Mouse (Mus musculus) midbrain, embryonic 12.5 days (tissue): ENCODE data around the gene Tet1. TPM values are rescaled to one million over a fixed set of nuclear protein-coding genes. Genes with fewer than 3 reads are reported as not detected.

Source experiments
- ATAC-seq: fragments of 200-750 bp; cut with Nextera tagmentation; 2 replicates; pipeline ENCODE4 v1.8.0; 2017; ENCODE audit warnings: low read depth, moderate TSS enrichment, moderate library complexity; ENCODE audit not compliant: low FRiP score
- H3K27ac ChIP-seq: fragments of 300-500 bp; sonication (generic); replicated peaks from 2 replicates; pipeline ENCODE4 v1.5.1; 2016; ENCODE audit warnings: mild to moderate bottlenecking
- H3K27me3 ChIP-seq: fragments of 300-500 bp; sonication (generic); 2 replicates; pipeline ENCODE4 v1.6.1; 2016; ENCODE audit warnings: mild to moderate bottlenecking
- H3K36me3 ChIP-seq: fragments of 300-500 bp; sonication (generic); 2 replicates; pipeline ENCODE4 v1.6.1; 2016
- H3K4me1 ChIP-seq: fragments of 300-500 bp; sonication (generic); 2 replicates; pipeline ENCODE4 v1.6.1; 2016
- H3K4me2 ChIP-seq: fragments of 300-500 bp; sonication (generic); replicated peaks from 2 replicates; pipeline ENCODE4 v1.6.1; 2016; ENCODE audit warnings: mild to moderate bottlenecking, moderate library complexity
- H3K4me3 ChIP-seq: fragments of 300-500 bp; sonication (generic); 2 replicates; pipeline ENCODE4 v1.5.1; 2016; ENCODE audit warnings: mild to moderate bottlenecking
- H3K9ac ChIP-seq: fragments of 300-500 bp; sonication (generic); replicated peaks from 2 replicates; pipeline ENCODE4 v1.6.1; 2016; ENCODE audit warnings: mild to moderate bottlenecking, moderate library complexity
- H3K9me3 ChIP-seq: fragments of 300-500 bp; sonication (generic); 2 replicates; pipeline ENCODE4 v1.6.1; 2016; ENCODE audit warnings: mild to moderate bottlenecking
- WGBS: fragments of 180-500 bp; shearing (Covaris S2); methylation state at CpG from one replicate; pipeline ENCODE4 v1.1.7; 2016; 5-methylcytosine and 5-hydroxymethylcytosine counted together
- polyA plus RNA-seq: library from polyadenylated mRNA; unstranded; fragments of >200 nt; fragmentation: Nextera tagmentation; extraction: Ambion mirVana; gene quantifications from 2 replicates; pipeline ENCODE4 v1.2.1, GENCODE M21; 2016

Tet1 gene
- polyA plus RNA-seq, 1 experiment from 2014 or later: 35.6 TPM

DNA sequence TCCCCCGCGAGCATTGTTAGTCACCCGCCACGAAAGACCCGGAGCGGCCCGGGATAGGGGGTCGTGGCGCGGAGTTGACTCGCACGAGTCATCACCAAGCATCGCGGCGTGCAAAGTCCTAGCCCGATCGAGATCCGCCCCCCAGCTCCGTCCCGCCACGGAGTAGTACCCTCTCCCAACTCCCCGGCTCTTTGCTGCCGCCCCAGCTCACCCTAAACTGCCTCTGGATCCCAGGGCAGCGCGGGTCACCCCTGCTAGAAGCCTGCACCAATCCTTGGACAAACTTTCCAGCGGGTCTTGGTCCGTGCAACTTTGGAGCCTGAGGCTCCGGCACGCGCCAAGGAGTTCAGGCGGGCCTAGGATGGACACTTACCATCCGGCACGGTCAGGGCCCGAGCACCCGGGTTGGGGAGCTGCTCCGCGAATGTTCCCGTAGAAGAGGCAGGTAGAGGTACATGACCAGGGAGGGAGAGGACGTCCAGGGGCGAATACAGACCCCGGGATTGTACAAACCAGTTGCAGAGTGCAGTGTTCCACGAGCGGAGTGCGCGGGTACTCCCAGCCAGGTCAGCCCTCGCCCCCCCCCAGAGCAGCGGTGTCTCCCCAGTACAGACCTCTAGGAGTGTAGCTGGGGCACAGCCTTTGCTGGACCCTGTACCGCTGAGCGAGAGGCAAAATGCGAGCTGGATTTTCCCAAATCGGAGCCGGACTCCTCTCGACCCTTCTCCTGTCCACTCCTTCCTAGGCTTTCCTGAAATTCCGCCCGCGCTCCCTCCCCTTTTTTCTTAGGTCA lies 21.8 kb downstream of the Tet1 start:
- under 1% methylated on average over 56 of the region's 56 CpGs for WGBS
- no peaks in the 10 kb centered on the region for H3K9me3 ChIP-seq
- H3K36me3 ChIP-seq: no peaks in the 10 kb centered on the region
- H3K4me1 ChIP-seq: peaks cover 6% of the 10 kb centered on the region
- H3K27ac ChIP-seq: no peak overlapping the region
- H3K9ac ChIP-seq: peak overlapping the region; percentile 55
- H3K4me2 ChIP-seq: peak overlapping the region; percentile 85
- ATAC-seq: peak; percentile 80
- peak overlapping the region; percentile 57 for H3K4me3 ChIP-seq
- peaks cover 10% of the 10 kb centered on the region; the same call in 1 of the 2 replicates for H3K27me3 ChIP-seq

DNA sequence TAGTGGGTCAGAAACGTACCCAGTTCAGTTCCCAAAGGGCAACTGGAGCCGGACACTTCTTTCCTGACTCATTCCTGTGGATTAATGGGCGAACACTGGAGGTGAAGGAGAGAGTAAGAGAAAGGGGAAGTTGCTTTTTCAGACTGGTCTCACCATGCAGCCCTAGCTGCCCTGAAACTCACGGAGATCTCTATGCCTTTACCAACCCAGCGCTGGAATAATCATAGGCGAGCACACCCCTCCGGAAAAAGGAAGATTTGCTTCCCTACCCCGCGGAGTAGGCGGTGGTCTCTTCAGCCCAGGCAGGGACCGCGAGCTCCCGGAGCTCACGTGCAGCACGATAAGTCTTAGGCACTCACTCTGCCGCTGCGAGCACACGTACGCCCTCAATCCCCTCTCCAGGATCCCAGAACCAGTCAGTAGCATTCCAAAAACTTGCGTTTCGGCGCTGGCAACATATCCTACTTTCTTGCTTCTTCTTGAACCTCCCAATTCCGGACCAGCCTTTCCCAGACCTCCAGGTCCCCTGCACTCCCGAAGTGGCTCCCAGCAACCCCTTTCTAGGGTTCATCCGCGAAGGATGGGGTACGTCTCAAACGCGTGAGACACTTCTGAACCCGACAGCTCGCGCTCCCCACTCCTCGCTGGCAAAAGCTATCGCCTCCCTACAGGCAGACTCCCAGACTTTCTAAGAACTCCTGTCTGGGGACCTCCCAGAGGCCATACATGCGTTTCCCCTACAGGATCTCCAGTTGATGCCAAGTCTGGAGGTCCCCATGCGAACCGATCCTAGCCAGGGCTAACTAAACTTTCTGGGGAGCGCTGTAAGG lies 22.6 kb downstream of the Tet1 start:
- WGBS: under 1% methylated on average over 38 of the region's 38 CpGs
- H3K27ac ChIP-seq: no peak overlapping the region

DNA sequence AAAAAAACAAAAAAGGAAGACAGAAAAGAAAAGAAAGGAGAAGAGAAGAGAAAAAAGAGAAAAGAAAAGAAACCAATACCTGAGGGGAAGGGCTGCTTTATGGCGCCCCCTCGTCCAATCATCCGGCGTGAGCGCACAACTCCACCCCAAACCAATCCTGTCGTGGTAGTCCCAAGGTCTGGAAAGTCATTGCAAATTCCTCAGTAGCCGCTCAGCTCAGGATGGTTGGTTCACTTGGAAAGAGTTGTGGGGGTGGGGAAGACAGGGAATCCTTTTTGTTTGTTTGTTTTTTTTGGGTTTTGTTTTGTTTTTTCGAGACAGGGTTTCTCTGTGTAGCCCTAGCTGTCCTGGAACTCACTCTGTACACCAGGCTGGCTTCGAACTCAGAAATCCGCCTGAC lies 23.3 kb downstream of the Tet1 start:
- WGBS: 38% methylated on average over 10 of the region's 10 CpGs
- Histone ChIP-seq H3K4me2 (peak overlapping the region; percentile 85), H3K9me3 (no peaks in the 10 kb centered on the region), H3K4me3 (peak overlapping the region; percentile 57), H3K9ac (no peak overlapping the region), H3K27me3 (peaks cover 10% of the 10 kb centered on the region; the same call in 1 of the 2 replicates), H3K4me1 (peaks cover 6% of the 10 kb centered on the region), H3K36me3 (no peaks in the 10 kb centered on the region), H3K27ac (no peak overlapping the region)
- ATAC-seq: no peak

More for the DNA sequence above, 22.6 kb downstream of the Tet1 start:
- Histone ChIP-seq H3K27me3 (peaks cover 10% of the 10 kb centered on the region; the same call in 1 of the 2 replicates), H3K4me2 (peak overlapping the region; percentile 85), H3K36me3 (no peaks in the 10 kb centered on the region), H3K4me1 (peaks cover 6% of the 10 kb centered on the region), H3K4me3 (peak overlapping the region; percentile 57), H3K9me3 (no peaks in the 10 kb centered on the region), H3K9ac (peak overlapping the region; percentile 55)
- ATAC-seq: peak; percentile 27; the same call in 1 of the 2 replicates

DNA sequence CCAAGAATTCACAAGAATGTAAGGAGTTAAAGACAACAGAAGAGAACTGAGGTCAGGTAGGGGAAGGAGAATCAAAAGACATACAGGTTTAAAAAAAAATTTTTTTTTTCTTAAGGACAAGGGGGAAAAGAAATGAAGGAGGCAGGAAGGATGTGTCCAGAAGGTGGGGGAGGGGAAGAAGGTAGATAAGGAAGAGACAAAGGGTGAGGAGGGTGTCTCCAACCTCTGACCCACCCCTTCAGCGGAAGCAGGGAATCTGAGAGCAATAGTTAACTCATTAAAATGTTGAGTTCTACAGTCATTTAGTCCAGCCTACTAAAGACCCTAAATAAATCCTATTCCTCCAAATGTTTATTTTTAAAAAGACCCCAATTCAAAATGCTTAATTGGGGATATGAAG lies 24.3 kb downstream of the Tet1 start:
- Histone ChIP-seq H3K9ac (no peak overlapping the region), H3K9me3 (no peaks in the 10 kb centered on the region), H3K36me3 (peaks cover 3% of the 10 kb centered on the region; the same call in 1 of the 2 replicates), H3K27ac (no peak overlapping the region), H3K4me2 (peak overlapping the region; percentile 33; the same call in 1 of the 2 replicates), H3K4me3 (no peak overlapping the region), H3K4me1 (peaks cover 6% of the 10 kb centered on the region), H3K27me3 (peaks cover 10% of the 10 kb centered on the region; the same call in 1 of the 2 replicates)
- no peak for ATAC-seq
- 20% methylated on average over 1 of the region's 1 CpGs for WGBS

DNA sequence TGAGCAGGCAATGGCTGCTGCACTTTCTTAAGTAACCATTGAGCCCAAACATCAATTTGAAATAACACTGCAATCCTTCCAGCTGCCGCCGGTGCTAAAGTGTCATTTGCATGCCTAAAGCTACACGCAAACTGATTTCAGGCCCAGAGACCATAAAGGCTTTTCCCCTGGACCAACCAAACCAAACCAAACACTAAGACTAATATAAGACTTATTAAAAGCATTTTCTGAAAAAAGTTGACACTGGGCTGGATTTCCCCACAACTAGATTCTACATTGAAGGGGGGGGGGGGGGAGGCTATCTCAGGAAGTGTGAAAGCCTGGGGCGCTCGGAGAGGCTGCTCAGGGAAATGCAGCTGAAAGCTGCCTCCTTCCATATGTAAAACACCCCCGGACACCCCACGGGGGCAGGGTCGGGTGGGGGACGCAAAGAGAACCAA lies 24.8 kb downstream of the Tet1 start:
- H3K27ac ChIP-seq: no peak overlapping the region
- H3K27me3 ChIP-seq: peaks cover 10% of the 10 kb centered on the region; the same call in 1 of the 2 replicates
- 0 out of 2 replicates have a peak overlapping the region, but pooled peaks have one; percentile 3 for H3K4me3 ChIP-seq
- 6% methylated on average over 8 of the region's 9 CpGs for WGBS
- peaks cover 6% of the 10 kb centered on the region for H3K4me1 ChIP-seq
- H3K9me3 ChIP-seq: no peaks in the 10 kb centered on the region
- H3K4me2 ChIP-seq: peak overlapping the region; percentile 33
- ATAC-seq: no peak
- H3K9ac ChIP-seq: no peak overlapping the region
- H3K36me3 ChIP-seq: peaks cover 9% of the 10 kb centered on the region

DNA sequence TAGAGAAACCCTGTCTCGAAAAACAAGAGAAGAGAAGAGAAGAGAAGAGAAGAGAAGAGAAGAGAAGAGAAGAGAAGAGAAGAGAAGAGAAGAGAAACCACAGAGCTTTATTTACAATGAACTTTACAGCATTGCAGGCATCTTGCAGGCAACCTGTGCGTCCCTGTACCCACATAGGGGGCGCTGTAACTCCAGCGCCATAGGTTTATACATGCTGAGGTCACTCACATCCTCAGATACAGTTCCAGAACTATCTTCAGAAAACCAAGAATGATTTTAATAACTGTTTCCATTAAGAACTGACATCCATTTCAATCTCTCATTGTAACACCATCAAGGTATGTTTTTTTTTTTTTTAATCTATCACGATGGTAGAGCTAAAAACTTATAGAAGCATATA lies 27.6 kb downstream of the Tet1 start:
- Histone ChIP-seq H3K36me3 (peaks cover 20% of the 10 kb centered on the region), H3K4me2 (no peak overlapping the region), H3K4me1 (peaks cover 6% of the 10 kb centered on the region), H3K9me3 (no peaks in the 10 kb centered on the region), H3K4me3 (no peak overlapping the region), H3K27me3 (peaks cover 10% of the 10 kb centered on the region; the same call in 1 of the 2 replicates), H3K27ac (no peak overlapping the region), H3K9ac (no peak overlapping the region)
- 41% methylated on average over 5 of the region's 5 CpGs for WGBS
- no peak for ATAC-seq

DNA sequence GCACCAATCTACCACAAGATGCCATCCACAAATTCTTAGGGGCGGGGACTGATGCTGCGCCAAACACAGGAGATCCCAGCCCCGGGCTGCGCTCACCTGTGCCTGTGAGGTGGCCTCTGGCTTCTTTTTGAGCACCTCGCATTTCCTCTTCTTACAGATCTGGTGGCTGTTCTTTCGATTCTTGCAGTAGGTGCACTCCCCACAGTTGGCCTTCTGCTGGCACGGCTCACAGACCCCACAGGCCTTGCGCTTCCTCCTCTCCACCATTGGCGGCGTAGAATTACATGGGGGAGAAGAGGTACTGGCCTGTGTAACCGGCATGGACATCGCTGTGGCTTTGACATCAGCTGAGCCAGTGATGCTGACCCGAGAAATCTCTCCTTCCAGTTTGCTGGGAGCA lies 30.7 kb downstream of the Tet1 start:
- Histone ChIP-seq H3K4me1 (no peaks in the 10 kb centered on the region), H3K9me3 (no peaks in the 10 kb centered on the region), H3K36me3 (peaks cover 20% of the 10 kb centered on the region), H3K9ac (no peak overlapping the region), H3K4me2 (no peak overlapping the region), H3K27ac (no peak overlapping the region), H3K27me3 (no peaks in the 10 kb centered on the region), H3K4me3 (no peak overlapping the region)
- 93% methylated on average over 13 of the region's 13 CpGs for WGBS
- no peak for ATAC-seq

DNA sequence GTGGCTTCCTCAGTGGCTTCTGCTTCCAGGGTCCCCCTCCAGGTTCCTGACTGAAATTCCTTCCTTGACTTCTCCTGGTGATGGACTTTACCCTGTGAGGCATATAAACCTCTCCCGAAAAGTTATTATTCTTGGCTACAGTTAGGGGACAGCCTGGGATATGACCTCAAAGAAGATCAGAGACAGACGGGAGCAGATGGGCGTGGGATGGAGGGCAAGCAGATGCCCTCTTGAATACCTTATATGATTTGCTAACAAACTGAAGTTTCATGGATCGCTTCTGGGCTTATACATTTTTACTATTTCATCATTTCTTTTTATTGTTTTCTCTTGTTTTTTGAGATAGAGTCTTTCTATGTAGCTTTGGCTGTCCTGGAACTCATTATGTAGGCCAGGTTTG lies 33.2 kb downstream of the Tet1 start:
- Histone ChIP-seq H3K9me3 (no peaks in the 10 kb centered on the region), H3K36me3 (peaks cover 20% of the 10 kb centered on the region), H3K9ac (no peak overlapping the region), H3K4me3 (no peak overlapping the region), H3K27me3 (no peaks in the 10 kb centered on the region), H3K4me1 (no peaks in the 10 kb centered on the region), H3K27ac (no peak overlapping the region), H3K4me2 (no peak overlapping the region)
- no peak for ATAC-seq
- 93% methylated on average over 4 of the region's 4 CpGs for whole genome bisulfite sequencing

DNA sequence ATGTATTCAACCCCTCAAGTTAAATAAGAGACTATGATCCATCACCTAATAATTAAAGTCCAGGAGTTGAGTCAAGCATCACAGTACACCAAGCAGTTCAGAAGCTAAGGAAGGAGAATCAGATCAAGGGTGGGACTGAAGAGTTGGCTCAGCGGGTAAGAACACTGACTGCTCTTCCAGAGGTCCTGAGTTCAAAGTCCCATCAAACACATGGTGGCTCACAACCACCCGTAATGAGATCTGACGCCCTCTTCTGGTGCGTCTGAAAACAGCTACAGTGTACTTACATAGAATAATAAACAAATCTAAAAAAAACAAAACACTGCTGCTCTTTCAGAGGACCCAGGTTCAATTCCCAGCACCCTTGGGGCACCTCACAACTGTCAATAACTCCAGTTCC lies 34.0 kb downstream of the Tet1 start:
- Histone ChIP-seq H3K36me3 (peaks cover 20% of the 10 kb centered on the region), H3K4me1 (no peaks in the 10 kb centered on the region), H3K9ac (no peak overlapping the region), H3K4me3 (no peak overlapping the region), H3K9me3 (no peaks in the 10 kb centered on the region), H3K27ac (no peak overlapping the region), H3K27me3 (no peaks in the 10 kb centered on the region), H3K4me2 (no peak overlapping the region)
- ATAC-seq: no peak
- 83% methylated on average over 4 of the region's 4 CpGs for WGBS

DNA sequence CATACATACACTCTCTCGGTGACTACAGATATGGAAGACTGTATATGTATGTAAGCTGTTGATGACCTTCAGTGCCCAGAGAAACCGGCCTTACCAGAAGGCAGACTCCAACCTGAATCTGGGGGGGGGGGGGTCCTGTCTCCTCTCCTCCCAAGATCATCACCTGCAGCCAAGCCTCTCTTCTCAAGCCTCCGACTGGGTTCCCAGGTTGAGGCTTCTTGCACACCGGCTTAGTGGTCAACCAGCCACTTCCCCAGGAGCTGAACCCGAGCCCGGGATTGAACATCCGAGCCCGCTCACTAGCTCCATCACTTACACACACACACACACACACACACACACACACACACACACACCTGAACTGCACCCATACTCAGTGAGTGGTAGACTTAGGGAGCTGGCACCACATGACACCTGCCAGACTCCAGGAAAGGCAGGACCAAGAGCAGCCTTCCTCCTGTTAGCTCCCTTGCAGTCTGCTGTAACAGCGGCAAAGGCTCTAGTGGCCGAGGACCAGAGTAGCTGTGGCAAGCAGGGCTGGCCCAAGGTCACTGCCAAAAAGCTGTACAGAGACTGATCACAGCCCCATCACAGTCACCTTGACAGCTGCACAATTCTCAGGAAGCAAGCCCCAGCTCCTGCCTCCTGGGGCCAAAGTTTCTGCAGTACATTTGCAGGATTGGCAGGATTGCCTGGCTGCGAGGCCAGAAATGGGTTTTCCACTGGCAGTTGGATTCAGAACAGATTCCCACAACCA lies 42.6 kb downstream of the Tet1 start:
- Histone ChIP-seq H3K9me3 (no peaks in the 10 kb centered on the region), H3K27me3 (no peaks in the 10 kb centered on the region), H3K27ac (peak overlapping the region; percentile 94), H3K9ac (peak overlapping the region; percentile 71), H3K4me2 (peak overlapping the region; percentile 67), H3K4me1 (peaks cover 29% of the 10 kb centered on the region), H3K36me3 (peaks cover 6% of the 10 kb centered on the region; the same call in 1 of the 2 replicates), H3K4me3 (peak overlapping the region; percentile 52)
- ATAC-seq: peak; percentile 34; the same call in 1 of the 2 replicates
- WGBS: 19% methylated on average over 11 of the region's 11 CpGs

DNA sequence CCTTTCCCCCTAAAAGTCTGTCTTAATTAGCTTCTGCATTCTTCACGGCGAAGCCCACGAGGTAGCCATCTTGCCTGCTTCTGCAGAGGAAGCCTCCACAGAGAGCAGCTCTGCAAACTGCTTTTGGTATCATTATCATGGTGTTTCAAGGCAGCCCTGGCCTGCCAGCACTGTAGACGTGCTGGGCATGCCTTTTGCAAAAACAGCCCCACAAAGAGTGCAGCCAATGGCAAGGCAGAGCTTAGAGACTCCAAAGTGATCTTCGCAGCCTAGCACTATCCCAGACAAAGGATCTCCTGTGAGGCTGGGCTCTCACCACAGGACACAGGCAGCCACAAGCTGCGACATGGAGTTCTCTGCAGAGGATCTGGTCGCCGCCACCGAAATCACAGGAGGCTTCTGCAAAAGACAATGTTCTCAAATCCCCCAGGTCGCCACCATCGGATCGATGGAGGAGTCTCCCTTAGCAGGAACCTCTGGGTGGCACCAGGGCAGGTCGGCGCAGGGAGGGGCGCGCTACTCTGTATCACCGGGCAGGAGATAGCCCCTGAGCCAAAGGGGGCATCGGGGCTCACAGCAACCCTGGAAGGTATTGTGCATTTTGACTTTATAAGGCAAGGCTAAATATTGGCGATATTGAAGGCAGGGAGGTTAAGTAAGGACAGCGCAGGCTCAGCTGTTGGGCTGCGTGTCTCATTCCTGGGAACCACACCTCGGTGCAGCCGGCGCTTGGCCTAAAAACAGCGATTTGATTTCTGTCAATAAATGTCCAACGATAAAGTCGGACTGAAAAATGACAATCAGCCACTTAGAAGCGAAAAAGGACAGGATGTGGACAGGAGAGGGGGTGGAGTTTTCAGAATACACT lies 43.4 kb downstream of the Tet1 start:
- H3K4me3 ChIP-seq: peak overlapping the region; percentile 52
- under 1% methylated on average over 28 of the region's 28 CpGs for WGBS
- peaks cover 11% of the 10 kb centered on the region for H3K36me3 ChIP-seq
- H3K27me3 ChIP-seq: no peaks in the 10 kb centered on the region
- H3K4me1 ChIP-seq: peaks cover 29% of the 10 kb centered on the region
- H3K9me3 ChIP-seq: no peaks in the 10 kb centered on the region
- peak overlapping the region; percentile 94 for H3K27ac ChIP-seq
- H3K4me2 ChIP-seq: peak overlapping the region; percentile 67
- peak overlapping the region; percentile 71 for H3K9ac ChIP-seq
- peak; percentile 99 for ATAC-seq
